Mouse (Mus musculus) megakaryocyte, adult 5-6 weeks (primary cell): Measurements from ENCODE around the gene Kit. TPM values are rescaled to one million over a fixed set of nuclear protein-coding genes. Genes with fewer than 3 reads are reported as not detected.

ENCODE experiments used
- ATAC-seq: 2 replicates; pipeline ENCODE4 v1.8.0; 2016; ENCODE audit warnings: mild to moderate bottlenecking, inconsistent platforms; ENCODE audit not compliant: poor library complexity, severe bottlenecking
- total RNA-seq, 2 experiments: library from RNA; stranded (forward) in 1 of 2; stranded (reverse) in 1 of 2; fragments of 153-499, 151-499 nt in 1 of 2; fragments of 221-1000, 200-1000 nt in 1 of 2; gene quantifications; 2 replicates each; pipeline versions ENCODE4 v1.2.3 to v1.2.4; 2015 to 2017

Kit gene
- total RNA-seq, 2 experiments from 2014 or later, result 2.5 to 2.9 TPM

- ATAC-seq, result no peak
These were observed 15.0 kb downstream of the Kit start for GRCm38 (mm10) chr5:75589552-75590346.

GRCm38 (mm10) chr5:75590961-75591360, 16.2 kb downstream of the Kit start:
- no peak for ATAC-seq

GRCm38 (mm10) chr5:75591567-75591966, 16.9 kb downstream of the Kit start:
- ATAC-seq, result no peak

GRCm38 (mm10) chr5:75595319-75595718, 20.6 kb downstream of the Kit start:
- no peak for ATAC-seq

GRCm38 (mm10) chr5:75596211-75596610, 21.5 kb downstream of the Kit start:
- ATAC-seq, result no peak

- no peak for ATAC-seq
These were observed 22.6 kb downstream of the Kit start for GRCm38 (mm10) chr5:75597316-75597715.

- ATAC-seq, result no peak
These were observed 23.8 kb downstream of the Kit start for GRCm38 (mm10) chr5:75598491-75598890.

- ATAC-seq, result no peak
These were observed 25.3 kb downstream of the Kit start for GRCm38 (mm10) chr5:75599991-75600390.

- peak; percentile 69 for ATAC-seq
These were observed 29.5 kb downstream of the Kit start for GRCm38 (mm10) chr5:75604238-75604637.

- no peak for ATAC-seq
These were observed 32.2 kb downstream of the Kit start for GRCm38 (mm10) chr5:75606898-75607297.

GRCm38 (mm10) chr5:75607971-75608370, 33.3 kb downstream of the Kit start:
- no peak for ATAC-seq

- ATAC-seq, result no peak
These were observed 37.7 kb downstream of the Kit start for GRCm38 (mm10) chr5:75612380-75612779.

- ATAC-seq, result no peak
These were observed 38.2 kb downstream of the Kit start for GRCm38 (mm10) chr5:75612926-75613325.

- no peak for ATAC-seq
These were observed 40.4 kb downstream of the Kit start for GRCm38 (mm10) chr5:75615000-75615571.

GRCm38 (mm10) chr5:75615624-75616023, 40.9 kb downstream of the Kit start:
- ATAC-seq, result peak; percentile 87

GRCm38 (mm10) chr5:75622401-75622800, 47.7 kb downstream of the Kit start:
- peak; percentile 40 for ATAC-seq

GRCm38 (mm10) chr5:75623007-75623406, 48.3 kb downstream of the Kit start:
- ATAC-seq, result no peak

GRCm38 (mm10) chr5:75623520-75623919, 48.8 kb downstream of the Kit start:
- ATAC-seq, result no peak

GRCm38 (mm10) chr5:75623993-75624706, 49.4 kb downstream of the Kit start:
- 0 out of 2 replicates have a peak, but pooled peaks have one; percentile 38 for ATAC-seq

GRCm38 (mm10) chr5:75625059-75625458, 50.3 kb downstream of the Kit start:
- no peak for ATAC-seq

GRCm38 (mm10) chr5:75626284-75626683, 51.6 kb downstream of the Kit start:
- ATAC-seq, result no peak

- no peak for ATAC-seq
These were observed 52.0 kb downstream of the Kit start for GRCm38 (mm10) chr5:75626703-75627102.
